Mouse (Mus musculus): ENCODE measurements around the gene Tcf7l2.

- TF ChIP-seq CTCF (IDR thresholded peaks at IDR 0.05; ENCODE audit: low read depth, low read length) (no peak), POLR2A (IDR thresholded peaks at IDR 0.05; ENCODE audit: borderline replicate concordance, low read depth, low read length) (no peak)
Measured at GRCm38 (mm10) chr19:55784796-55785418, 43.3 kb downstream of the Tcf7l2 start.
